Mouse (Mus musculus) forebrain, embryonic 15.5 days (tissue): ENCODE measurements around the gene Gper1. TPM values are rescaled to one million over a fixed set of nuclear protein-coding genes. Genes with fewer than 3 reads are reported as not detected.

Source experiments
- ATAC-seq: fragments of 200-750 bp; cut with Nextera tagmentation; replicated peaks from 2 replicates; pipeline ENCODE4 v1.8.0; 2017; ENCODE audit warnings: mild to moderate bottlenecking, moderate TSS enrichment, moderate library complexity
- H3K27ac ChIP-seq: fragments of 300-500 bp; sonication (generic); replicated peaks from 2 replicates; pipeline ENCODE4 v1.5.1; 2015; ENCODE audit warnings: mild to moderate bottlenecking, inconsistent platforms
- H3K27me3 ChIP-seq: fragments of 300-500 bp; sonication (generic); 2 replicates; pipeline ENCODE4 v1.6.1; 2015; ENCODE audit warnings: inconsistent platforms
- H3K36me3 ChIP-seq: fragments of 300-500 bp; sonication (generic); 2 replicates; pipeline ENCODE4 v1.6.1; 2015; ENCODE audit warnings: mild to moderate bottlenecking, inconsistent platforms
- H3K4me1 ChIP-seq: fragments of 300-500 bp; sonication (generic); 2 replicates; pipeline ENCODE4 v1.6.1; 2015; ENCODE audit warnings: inconsistent platforms
- H3K4me2 ChIP-seq: fragments of 300-500 bp; sonication (generic); replicated peaks from 2 replicates; pipeline ENCODE4 v1.6.1; 2015; ENCODE audit warnings: mild to moderate bottlenecking, inconsistent platforms
- H3K4me3 ChIP-seq: fragments of 300-500 bp; sonication (generic); 2 replicates; pipeline ENCODE4 v1.5.1; 2015; ENCODE audit warnings: mild to moderate bottlenecking, inconsistent platforms
- H3K9ac ChIP-seq: fragments of 300-500 bp; sonication (generic); replicated peaks from 2 replicates; pipeline ENCODE4 v1.6.1; 2015; ENCODE audit warnings: mild to moderate bottlenecking, inconsistent platforms
- H3K9me3 ChIP-seq: fragments of 300-500 bp; sonication (generic); 2 replicates; pipeline ENCODE4 v1.6.1; 2016; ENCODE audit warnings: inconsistent platforms
- WGBS: fragments of 180-500 bp; shearing (Covaris S2); methylation state at CpG from one replicate; pipeline ENCODE4 v1.1.7; 2015; ENCODE audit warnings: mixed read lengths; 5-methylcytosine and 5-hydroxymethylcytosine counted together
- polyA plus RNA-seq: library from polyadenylated mRNA; unstranded; fragments of >200 nt; fragmentation: Nextera tagmentation; extraction: Ambion mirVana; gene quantifications from 2 replicates; pipeline ENCODE4 v1.2.1, GENCODE M21; 2015

Gene Gper1
- 7.3 and 8.2 TPM in 2 replicates for polyA plus RNA-seq

DNA sequence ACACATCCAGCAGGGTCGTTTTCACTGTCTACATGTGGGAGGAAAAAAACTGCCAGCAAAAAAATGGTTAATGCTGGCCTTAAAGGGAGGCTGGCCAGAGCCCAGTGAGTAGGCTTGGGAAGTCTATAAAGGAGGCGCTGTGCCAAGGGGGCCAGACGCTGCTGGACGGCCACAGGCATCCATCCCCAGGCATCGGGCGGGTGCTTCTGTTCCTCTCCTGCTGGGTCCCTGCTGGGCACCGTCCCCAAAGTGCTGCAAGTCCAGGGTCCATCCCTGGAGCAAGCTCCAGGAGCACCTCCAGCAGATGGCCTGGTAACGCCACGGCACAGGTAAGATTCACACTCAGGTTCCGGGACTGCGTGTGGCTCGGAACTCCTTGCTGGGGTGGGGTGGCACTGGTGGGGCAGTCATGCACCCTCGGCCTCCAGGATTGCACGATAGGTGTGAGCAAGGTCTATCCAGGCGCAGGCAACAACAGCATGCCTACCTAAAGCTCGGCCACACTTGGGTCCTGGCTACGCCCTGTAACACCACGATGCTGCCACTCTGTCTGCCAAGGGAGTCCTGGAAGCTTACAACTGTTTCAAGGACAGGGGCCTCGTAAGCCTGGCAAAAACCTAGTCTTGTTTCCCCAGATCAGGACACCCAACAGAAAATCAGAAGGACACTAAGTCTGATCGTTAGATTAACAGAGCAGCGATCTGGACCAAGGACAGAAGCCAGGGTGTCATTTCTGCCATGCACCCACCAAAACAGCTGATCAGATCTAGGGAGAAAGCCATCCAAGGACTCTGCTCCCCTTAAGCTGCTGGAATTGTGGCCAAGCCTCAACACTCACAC, at the start of gene Gper1:
Gene Gper1, plus strand, starts transcription at position 126 of the 840 bp plus-strand sequence.
- no peaks in the 10 kb centered on the region for H3K27me3 ChIP-seq
- H3K4me1 ChIP-seq = peaks cover 48% of the 10 kb centered on the region
- ATAC-seq = no peak; the same call in 1 of the 2 replicates
- peak within 1 kb of the TSS; percentile 31 for H3K4me3 ChIP-seq
- 28% methylated on average over 21 of the region's 21 CpGs for whole genome bisulfite sequencing
- H3K9ac ChIP-seq = peak within 1 kb of the TSS; percentile 22
- H3K9me3 ChIP-seq = no peaks in the 10 kb centered on the region
- H3K4me2 ChIP-seq = peak within 1 kb of the TSS; percentile 40
- no peaks in the 10 kb centered on the region for H3K36me3 ChIP-seq
- H3K27ac ChIP-seq = peak within 1 kb of the TSS; percentile 66

DNA sequence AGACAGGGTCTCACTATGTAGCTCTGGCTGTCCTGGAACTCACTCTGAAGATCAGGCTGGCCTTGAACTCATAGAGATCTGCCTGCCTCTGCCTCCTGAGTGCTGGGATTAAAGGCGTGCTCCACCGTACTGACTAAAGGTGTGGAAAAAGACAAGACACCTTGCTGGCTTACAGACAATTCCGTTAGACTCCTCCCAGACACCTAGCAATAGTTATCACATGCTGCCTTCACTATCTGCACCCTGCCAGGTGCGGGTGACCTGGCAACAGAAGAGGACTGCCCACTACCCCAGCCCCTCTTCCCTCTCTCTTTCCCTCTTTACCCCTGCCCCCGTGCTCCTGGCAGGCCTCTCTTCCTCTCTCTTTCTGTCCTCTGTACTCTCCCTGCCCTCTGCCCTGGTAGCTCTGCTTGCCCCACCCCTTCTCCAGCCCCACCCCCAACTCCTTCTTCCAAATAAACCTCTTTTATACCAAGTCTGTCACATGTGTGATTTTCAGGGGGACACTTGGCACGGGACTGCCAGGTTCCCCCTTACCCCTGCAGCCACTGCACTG, 49.0 kb upstream of the Gper1 start:
- Histone ChIP-seq H3K27me3 (no peaks in the 10 kb centered on the region), H3K4me1 (peaks cover 19% of the 10 kb centered on the region), H3K4me2 (no peak overlapping the region), H3K9ac (no peak overlapping the region), H3K9me3 (no peaks in the 10 kb centered on the region), H3K36me3 (no peaks in the 10 kb centered on the region), H3K4me3 (no peak overlapping the region), H3K27ac (no peak overlapping the region)
- no peak for ATAC-seq
- WGBS = 83% methylated on average over 6 of the region's 6 CpGs

DNA sequence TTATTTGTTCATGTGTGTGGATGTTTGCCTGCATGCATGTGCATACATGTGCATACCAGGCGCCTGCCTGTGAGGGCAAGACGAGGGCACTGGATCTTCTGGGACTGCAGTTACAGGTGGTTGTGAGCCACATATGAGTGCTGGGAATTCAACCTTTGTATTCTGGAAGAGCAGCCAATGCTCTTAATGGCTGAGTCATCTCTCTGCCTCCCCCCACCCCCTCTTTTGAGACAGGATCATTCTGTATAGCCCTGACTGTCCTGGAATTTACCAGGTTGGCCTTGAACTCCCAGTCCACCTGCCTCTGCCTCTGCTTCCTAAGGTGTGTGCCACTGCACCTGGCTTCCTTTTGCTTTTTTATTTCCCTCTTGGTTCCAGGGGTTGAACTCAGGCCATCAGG, 48.1 kb upstream of the Gper1 start:
- H3K36me3 ChIP-seq = no peaks in the 10 kb centered on the region
- H3K27ac ChIP-seq = no peak overlapping the region
- no peak overlapping the region for H3K9ac ChIP-seq
- 78% methylated on average over 2 of the region's 2 CpGs for WGBS
- ATAC-seq = no peak
- no peaks in the 10 kb centered on the region for H3K27me3 ChIP-seq
- no peak overlapping the region for H3K4me3 ChIP-seq
- no peaks in the 10 kb centered on the region for H3K9me3 ChIP-seq
- no peak overlapping the region for H3K4me2 ChIP-seq
- peaks cover 20% of the 10 kb centered on the region for H3K4me1 ChIP-seq

DNA sequence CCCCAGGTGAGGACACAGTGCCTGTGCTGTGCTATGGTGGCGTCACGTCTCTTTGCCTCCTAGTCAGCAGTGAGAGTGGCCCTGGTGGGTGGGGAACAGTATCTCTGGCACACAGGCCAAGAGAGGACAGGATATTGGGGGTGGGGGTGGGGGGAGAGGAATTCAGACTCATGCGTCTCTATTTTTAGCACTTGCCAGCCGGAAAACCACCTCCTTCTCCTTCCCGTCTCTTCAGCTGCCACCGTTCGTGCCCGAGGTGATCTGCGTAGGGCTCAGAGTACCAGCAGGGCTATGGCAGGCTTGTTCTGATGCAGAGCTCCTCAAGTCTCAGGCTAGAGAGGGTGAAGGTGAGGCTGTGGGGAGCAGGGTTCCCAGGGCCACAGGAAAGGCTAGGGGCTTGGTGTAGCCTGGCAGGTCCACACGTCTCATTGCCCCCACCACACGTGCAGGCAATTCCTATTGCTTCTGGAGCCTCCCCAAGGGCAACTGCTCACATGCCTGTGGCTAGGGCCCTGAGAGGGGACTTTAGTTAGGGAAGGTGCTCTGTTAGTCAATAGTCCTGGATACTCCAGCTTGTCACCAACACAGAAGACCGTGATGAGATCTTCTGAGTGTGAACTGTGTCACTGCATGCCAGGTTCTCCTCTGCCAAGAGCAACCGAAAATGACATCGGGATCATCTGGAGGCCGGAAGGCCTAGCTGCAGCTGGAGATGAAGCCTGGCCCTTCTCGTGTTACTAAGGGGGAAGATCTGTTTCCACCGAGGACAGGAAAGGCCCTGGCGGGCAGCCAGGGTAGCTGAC, 45.3 kb upstream of the Gper1 start, which contains the start of gene Gpr146:
Gene Gpr146, plus strand, starts transcription at position 230 of the 803 bp plus-strand sequence.
- no peak within 1 kb of the TSS for H3K4me2 ChIP-seq
- no peak within 1 kb of the TSS for H3K4me3 ChIP-seq
- no peaks in the 10 kb centered on the region for H3K36me3 ChIP-seq
- WGBS = 78% methylated on average over 18 of the region's 18 CpGs
- H3K9me3 ChIP-seq = no peaks in the 10 kb centered on the region
- H3K27ac ChIP-seq = peak within 1 kb of the TSS; percentile 20; the same call in 1 of the 2 replicates
- no peak within 1 kb of the TSS for H3K9ac ChIP-seq
- ATAC-seq = no peak
- H3K27me3 ChIP-seq = no peaks in the 10 kb centered on the region
- peaks cover 18% of the 10 kb centered on the region for H3K4me1 ChIP-seq

DNA sequence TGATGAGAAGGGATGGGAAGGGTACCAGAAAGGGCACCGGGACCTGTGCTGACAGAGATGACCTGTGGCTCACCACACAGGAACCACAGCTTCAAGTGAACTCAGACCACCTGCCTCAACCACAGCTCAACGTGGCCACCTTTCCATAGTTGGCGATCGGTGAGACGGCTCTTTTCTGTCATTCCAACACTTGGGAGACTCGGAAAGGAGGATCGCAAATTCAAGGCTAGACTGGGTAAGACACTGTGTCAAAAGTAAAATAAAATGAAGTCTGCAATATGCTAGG, 44.7 kb upstream of the Gper1 start:
- H3K9ac ChIP-seq = no peak overlapping the region
- no peak overlapping the region for H3K4me2 ChIP-seq
- no peak overlapping the region for H3K4me3 ChIP-seq
- ATAC-seq = no peak
- peaks cover 17% of the 10 kb centered on the region for H3K4me1 ChIP-seq
- H3K9me3 ChIP-seq = no peaks in the 10 kb centered on the region
- WGBS = 88% methylated on average over 7 of the region's 7 CpGs
- H3K27ac ChIP-seq = no peak overlapping the region
- H3K27me3 ChIP-seq = no peaks in the 10 kb centered on the region
- no peaks in the 10 kb centered on the region for H3K36me3 ChIP-seq

DNA sequence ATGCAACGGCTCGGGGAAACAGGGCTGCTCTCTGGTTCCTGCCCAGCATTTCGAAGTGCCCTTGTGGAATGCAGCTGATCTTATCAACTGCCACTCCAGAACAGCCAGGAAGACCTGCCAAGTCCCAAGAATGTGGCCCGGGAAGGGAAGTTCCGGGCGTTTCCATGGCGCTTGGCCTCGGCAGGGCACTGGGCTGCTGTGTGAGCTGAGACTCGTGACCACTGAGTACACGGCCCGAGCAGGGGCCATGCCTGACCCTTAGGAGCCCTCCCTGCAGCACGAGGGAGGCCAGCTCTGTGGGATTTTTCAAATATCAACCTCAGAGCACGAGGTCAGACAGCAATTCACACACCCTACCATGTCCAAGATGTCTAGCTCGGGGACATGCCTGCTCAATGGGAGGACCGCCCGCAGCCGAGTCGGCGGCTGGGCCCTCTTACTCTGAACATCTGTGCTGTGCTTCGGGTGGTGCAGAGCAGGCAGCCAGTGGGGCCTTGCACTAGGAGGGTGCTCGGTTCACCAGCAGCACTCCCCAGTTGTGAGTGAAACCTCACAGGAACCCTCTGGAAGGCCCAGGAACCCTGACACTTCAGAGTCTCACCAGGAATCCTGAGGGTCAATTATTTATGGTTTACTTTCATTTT, 43.8 kb upstream of the Gper1 start:
- Histone ChIP-seq H3K9ac (no peak overlapping the region), H3K36me3 (no peaks in the 10 kb centered on the region), H3K4me3 (no peak overlapping the region), H3K9me3 (no peaks in the 10 kb centered on the region), H3K27ac (no peak overlapping the region), H3K4me1 (peaks cover 17% of the 10 kb centered on the region), H3K27me3 (no peaks in the 10 kb centered on the region), H3K4me2 (no peak overlapping the region)
- WGBS = 64% methylated on average over 21 of the region's 21 CpGs
- ATAC-seq = no peak

DNA sequence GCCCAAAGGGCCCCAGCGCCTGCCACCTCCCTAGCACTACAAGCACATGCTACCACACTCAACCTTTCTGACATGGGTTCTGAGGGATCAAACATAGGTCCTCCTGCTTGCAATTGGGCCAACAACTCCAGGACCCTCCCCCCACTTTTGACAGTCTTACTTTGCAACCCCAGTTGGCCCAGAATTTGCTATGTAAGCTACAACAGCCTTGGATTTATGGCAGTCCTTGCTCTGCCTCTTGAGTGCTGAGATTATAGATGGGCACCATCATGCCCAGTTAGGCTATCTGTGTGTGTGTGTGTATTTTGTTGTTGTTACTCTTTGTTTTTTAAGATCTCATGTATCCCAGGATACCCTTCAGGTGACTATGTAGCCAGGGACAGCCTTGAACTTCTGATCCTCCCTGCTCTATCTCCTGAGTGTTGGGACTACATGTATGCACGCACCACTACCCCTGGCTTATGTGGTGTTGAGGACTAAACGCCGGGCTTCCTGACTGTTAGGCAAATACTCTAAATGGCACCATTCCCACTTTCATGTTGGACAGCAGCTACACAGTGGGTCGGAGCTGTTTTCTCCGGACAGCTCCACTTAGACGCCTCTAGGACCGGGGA, 43.1 kb upstream of the Gper1 start:
- Histone ChIP-seq H3K9me3 (no peaks in the 10 kb centered on the region), H3K27me3 (no peaks in the 10 kb centered on the region), H3K9ac (peak overlapping the region; percentile 64), H3K4me2 (peak overlapping the region; percentile 92), H3K4me3 (peak overlapping the region; percentile 58), H3K27ac (no peak overlapping the region), H3K36me3 (no peaks in the 10 kb centered on the region), H3K4me1 (peaks cover 17% of the 10 kb centered on the region)
- ATAC-seq = peak; percentile 15; the same call in 1 of the 2 replicates
- 20% methylated on average over 8 of the region's 8 CpGs for WGBS

DNA sequence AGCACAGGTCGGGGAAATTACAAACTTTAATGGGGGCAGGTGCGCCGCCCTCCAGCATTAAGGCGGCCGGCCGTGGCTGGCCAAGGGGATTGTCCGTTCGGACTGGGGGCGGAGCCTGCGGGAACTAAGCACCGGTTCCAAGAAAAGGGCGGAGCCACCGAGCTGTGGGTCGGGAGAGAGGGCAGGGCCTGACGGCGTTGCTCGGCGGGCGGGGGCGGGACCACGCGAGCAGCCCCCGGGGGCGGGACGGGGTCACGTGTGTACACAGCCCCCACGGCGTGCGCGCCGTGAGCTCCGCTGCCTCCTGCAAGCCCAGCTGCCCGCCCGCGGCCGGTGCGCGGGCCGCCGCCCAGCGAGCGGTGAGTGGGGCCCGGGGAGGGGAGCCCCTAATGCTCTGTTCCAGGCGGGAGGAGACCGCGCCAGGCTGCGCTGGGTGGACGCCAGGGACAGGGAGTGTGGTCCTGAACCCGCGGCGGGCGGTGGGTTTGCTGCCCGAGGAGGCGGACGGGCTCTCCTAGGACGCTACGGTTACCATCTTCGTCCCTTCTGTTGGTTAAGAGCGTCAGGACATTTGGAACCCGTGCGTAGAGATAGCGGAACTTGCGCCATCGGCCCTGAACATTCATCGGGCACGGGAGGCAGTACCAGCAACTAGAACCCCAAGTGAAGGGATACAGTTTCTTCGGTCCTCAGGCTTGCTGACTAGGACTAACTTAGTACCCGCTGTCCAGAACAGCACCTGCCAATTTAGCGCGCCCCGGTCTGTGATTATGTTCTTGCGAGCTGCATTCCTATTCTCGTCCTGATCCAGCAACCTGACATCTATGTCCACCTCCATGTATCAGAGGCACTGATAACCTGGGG, 42.3 kb upstream of the Gper1 start:
- H3K4me1 ChIP-seq = peaks cover 17% of the 10 kb centered on the region
- peak overlapping the region; percentile 64 for H3K9ac ChIP-seq
- no peaks in the 10 kb centered on the region for H3K9me3 ChIP-seq
- no peaks in the 10 kb centered on the region for H3K27me3 ChIP-seq
- peak overlapping the region; percentile 92 for H3K4me2 ChIP-seq
- H3K4me3 ChIP-seq = peak overlapping the region; percentile 58
- no peak overlapping the region; the same call in 1 of the 2 replicates for H3K27ac ChIP-seq
- ATAC-seq = peak; percentile 71
- H3K36me3 ChIP-seq = no peaks in the 10 kb centered on the region
- WGBS = under 1% methylated on average over 73 of the region's 73 CpGs

DNA sequence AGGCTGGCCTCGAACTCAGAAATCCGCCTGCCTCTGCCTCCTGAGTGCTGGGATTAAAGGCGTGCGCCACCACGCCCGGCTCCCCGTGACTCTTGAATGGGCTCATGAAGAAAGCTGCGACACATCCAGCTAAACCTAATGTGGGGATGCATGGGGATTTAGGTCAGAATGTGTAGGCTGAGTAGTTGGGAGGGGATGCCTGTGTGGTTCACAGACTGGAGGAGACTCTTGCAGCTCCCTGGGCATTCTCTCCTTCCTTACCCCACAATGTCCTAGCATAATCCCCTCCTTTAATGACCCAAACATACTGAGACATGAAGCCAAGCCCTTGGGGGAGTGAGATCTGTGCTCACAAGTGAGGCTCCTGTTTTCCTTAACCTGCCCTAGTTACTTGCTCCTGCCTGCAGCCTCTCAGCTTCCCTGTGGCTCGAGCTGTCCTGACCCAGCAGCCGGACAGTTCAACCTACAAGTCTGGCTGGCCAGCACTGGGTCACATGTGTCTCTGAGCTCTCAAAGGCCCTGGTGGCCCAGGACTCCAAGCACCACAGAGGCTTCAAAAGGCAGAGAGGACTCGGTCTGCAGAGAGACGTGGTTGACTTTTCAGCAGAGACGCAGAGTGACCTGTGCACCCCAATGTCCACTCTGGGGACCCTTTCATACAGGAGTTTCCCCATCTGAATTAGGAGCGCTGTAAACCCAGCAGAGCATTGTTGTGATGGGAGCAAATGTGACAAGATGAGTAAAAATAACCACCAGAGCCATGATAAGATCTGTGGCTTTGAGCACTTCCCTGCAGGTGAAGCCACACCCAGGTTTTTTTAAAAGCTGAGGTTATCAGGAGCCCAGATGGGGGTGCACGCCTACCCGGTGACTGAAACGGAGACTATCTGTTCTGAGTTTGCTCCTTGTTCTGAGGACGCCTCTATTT, 41.1 kb upstream of the Gper1 start:
- no peak for ATAC-seq
- Histone ChIP-seq H3K4me3 (no peak overlapping the region), H3K27ac (no peak overlapping the region), H3K9ac (no peak overlapping the region), H3K36me3 (no peaks in the 10 kb centered on the region), H3K4me1 (peaks cover 17% of the 10 kb centered on the region), H3K9me3 (no peaks in the 10 kb centered on the region), H3K27me3 (no peaks in the 10 kb centered on the region), H3K4me2 (no peak overlapping the region)
- WGBS = 85% methylated on average over 18 of the region's 18 CpGs

DNA sequence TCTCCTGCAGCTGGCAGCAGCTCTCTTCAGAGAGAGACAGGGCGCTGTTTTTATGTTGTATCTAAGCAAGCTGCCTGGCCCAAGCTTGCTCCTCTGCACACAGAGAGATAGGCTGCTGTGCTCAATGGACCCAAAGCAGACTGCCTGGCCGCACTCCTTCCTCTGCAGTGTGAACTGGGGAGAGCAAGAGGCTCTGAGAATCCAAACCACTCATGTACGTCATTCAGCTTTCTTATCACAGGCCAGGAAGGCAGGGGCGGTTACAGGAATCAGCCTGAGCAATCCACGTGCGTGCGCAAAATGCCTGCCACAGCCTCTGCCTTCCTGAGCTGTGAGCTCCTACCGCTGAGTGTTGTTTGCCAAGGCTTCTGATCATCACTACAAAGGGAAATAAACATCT, 40.2 kb upstream of the Gper1 start:
- Histone ChIP-seq H3K9ac (no peak overlapping the region), H3K4me3 (no peak overlapping the region), H3K4me1 (peaks cover 19% of the 10 kb centered on the region), H3K27me3 (no peaks in the 10 kb centered on the region), H3K36me3 (no peaks in the 10 kb centered on the region), H3K27ac (no peak overlapping the region), H3K4me2 (no peak overlapping the region), H3K9me3 (no peaks in the 10 kb centered on the region)
- ATAC-seq = no peak
- 72% methylated on average over 8 of the region's 8 CpGs for WGBS
